In genomic region chr9:51093697-51094096, GRCm38 (mm10) we compare ENCODE assay signal across 26 mouse cellular contexts. TPM values are rescaled to one million over a fixed set of nuclear protein-coding genes. Genes with fewer than 3 reads are reported as not detected.
"Had no signal": no experiment of that assay in that cellular context is flagged by ENCODE, and none has a peak within 500 bp of the region (broad histone marks: within the 10 kb centered on the region; RNA-seq: fewer than 3 reads in every experiment).

No protein-coding gene starts in this region.

- ATAC-seq: intestine, postnatal 0 days; midbrain, embryonic 15.5 days had no signal

- H3K4me1 ChIP-seq: limb, embryonic 12.5 days; limb, embryonic 15.5 days; lung, embryonic 15.5 days; midbrain, embryonic 12.5 days; midbrain, embryonic 15.5 days; neural tube, embryonic 13.5 days had no signal

- H3K9ac ChIP-seq: limb, embryonic 12.5 days; limb, embryonic 15.5 days; lung, embryonic 15.5 days; midbrain, embryonic 12.5 days; midbrain, embryonic 15.5 days; neural tube, embryonic 13.5 days had no signal

- H3K9me3 ChIP-seq: limb, embryonic 12.5 days; limb, embryonic 15.5 days; lung, embryonic 15.5 days; midbrain, embryonic 12.5 days; midbrain, embryonic 15.5 days; neural tube, embryonic 13.5 days had no signal

- H3K27me3 ChIP-seq: limb, embryonic 12.5 days; limb, embryonic 15.5 days; lung, embryonic 15.5 days; midbrain, embryonic 12.5 days; midbrain, embryonic 15.5 days; neural tube, embryonic 13.5 days had no signal

- H3K27ac ChIP-seq: limb, embryonic 12.5 days; limb, embryonic 15.5 days; lung, embryonic 15.5 days; midbrain, embryonic 12.5 days; midbrain, embryonic 15.5 days; neural tube, embryonic 13.5 days had no signal

- H3K36me3 ChIP-seq: limb, embryonic 12.5 days; limb, embryonic 15.5 days; lung, embryonic 15.5 days; midbrain, embryonic 12.5 days; midbrain, embryonic 15.5 days; neural tube, embryonic 13.5 days had no signal

- H3K4me3 ChIP-seq: limb, embryonic 12.5 days; limb, embryonic 15.5 days; lung, embryonic 15.5 days; midbrain, embryonic 12.5 days; midbrain, embryonic 15.5 days; myocyte; neural tube, embryonic 13.5 days had no signal

- H3K4me2 ChIP-seq: limb, embryonic 12.5 days; limb, embryonic 15.5 days; lung, embryonic 15.5 days; midbrain, embryonic 12.5 days; midbrain, embryonic 15.5 days; neural tube, embryonic 13.5 days had no signal

- DNase-seq: kidney, adult 2 months; kidney, postnatal 14 days; kidney, postnatal 4 days; left cerebral cortex, postnatal 4 days; lung, adult 18-20 months; lung, postnatal 10 days; lung, postnatal 36 days; thymus, postnatal 25 days had no signal

RNA-seq across cellular contexts. Expression of gene 4833427G06Rik, which starts 8.2 kb away (rescaled TPM):
- total RNA-seq: left cerebral cortex, postnatal 14 days; neutrophil, adult 5-6 weeks had no signal
- polyA plus RNA-seq: intestine, embryonic 14.5 days; intestine, postnatal 0 days; kidney, adult 2 months; kidney, embryonic 16.5 days; limb, embryonic 12.5 days; limb, embryonic 15.5 days; midbrain, embryonic 12.5 days; small intestine, adult 2 months; spleen, adult 2 months; stomach, embryonic 14.5 days had no signal

RNA-seq across cellular contexts. Expression of gene Btg4, which starts 33.0 kb away (rescaled TPM):
- total RNA-seq: layer of hippocampus, adult 18-20 months; layer of hippocampus, postnatal 14 days; left cerebral cortex, adult 8-10 months; left cerebral cortex, postnatal 14 days; left cerebral cortex, postnatal 4 days; neutrophil, adult 5-6 weeks had no signal
- polyA plus RNA-seq: intestine, embryonic 14.5 days; intestine, postnatal 0 days; kidney, adult 2 months; kidney, embryonic 16.5 days; limb, embryonic 12.5 days; limb, embryonic 15.5 days; lung, embryonic 15.5 days; midbrain, embryonic 12.5 days; midbrain, embryonic 15.5 days; neural tube, embryonic 13.5 days; small intestine, adult 2 months; spleen, adult 2 months; stomach, embryonic 14.5 days had no signal
